In the genomic region with DNA sequence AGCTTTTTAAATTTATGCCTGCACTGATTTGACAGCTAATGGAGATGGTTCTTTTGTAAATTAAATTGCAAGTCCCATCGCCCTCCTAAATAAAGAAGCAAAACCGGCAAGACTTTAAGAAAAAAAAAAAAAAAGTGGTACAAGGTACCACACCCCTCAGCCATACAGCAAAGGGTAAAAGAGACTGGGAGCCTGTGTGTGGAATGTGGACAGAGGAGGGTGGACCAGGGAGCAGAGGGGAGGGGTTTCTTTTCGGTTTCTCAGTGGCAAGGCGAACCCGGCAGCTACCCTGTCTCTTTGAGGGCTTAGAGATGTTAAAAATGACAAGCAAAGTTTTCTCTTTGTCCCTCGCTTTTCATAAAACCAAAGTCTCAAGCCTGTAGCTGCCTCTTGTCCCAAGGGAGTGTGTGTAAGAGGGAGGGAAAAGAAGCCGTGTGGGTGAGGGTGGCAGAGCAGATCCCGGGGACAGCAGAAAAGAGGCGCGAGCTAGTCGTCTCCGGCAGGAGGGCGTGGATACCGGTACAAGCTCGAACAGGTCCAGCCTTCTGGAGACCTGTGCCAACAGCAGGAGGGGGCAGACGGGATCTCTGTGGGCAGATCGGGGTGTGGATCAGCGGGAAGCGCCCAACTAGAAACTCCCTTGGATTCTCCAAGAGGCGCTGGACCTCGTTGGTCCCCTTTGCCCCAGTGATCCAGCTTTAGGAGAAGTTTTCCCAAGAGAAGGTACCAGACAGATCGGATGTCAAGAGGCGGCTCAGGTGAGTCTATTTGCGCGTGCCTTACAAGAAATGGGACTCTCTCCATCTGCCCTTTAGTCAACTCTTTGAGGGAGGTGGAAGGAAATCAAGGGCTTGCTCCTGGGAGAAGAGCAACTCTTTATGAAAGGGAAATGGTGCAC, we compare ENCODE assay signal across 8 mouse cellular contexts. TPM values are rescaled to one million over a fixed set of nuclear protein-coding genes. Genes with fewer than 3 reads are reported as not detected.
DNase-seq lines count a peak whose midpoint lies in the region; ATAC-seq and TF ChIP-seq lines count a peak whose summit lies in the region.

Chl1 (plus strand) TSS at position 195 of the 898 bp plus-strand sequence.

- H3K36me3 ChIP-seq in heart, embryonic 10.5 days = no peaks in the 10 kb centered on the region
- no peaks in the 10 kb centered on the region for H3K36me3 ChIP-seq in embryonic facial prominence, embryonic 13.5 days
- no peaks in the 10 kb centered on the region for H3K36me3 ChIP-seq in intestine, postnatal 0 days (ENCODE audit: control insufficient read depth, insufficient read depth)
- no peaks in the 10 kb centered on the region for H3K36me3 ChIP-seq in limb, embryonic 12.5 days
- H3K36me3 ChIP-seq in neural tube, embryonic 15.5 days = no peaks in the 10 kb centered on the region

- 4% methylated on average over 25 of the region's 25 CpGs for WGBS in heart, embryonic 10.5 days
- 2% methylated on average over 25 of the region's 25 CpGs for WGBS in embryonic facial prominence, embryonic 13.5 days
- WGBS in intestine, postnatal 0 days = 3% methylated on average over 25 of the region's 25 CpGs
- 3% methylated on average over 25 of the region's 25 CpGs for WGBS in limb, embryonic 12.5 days
- 2% methylated on average over 25 of the region's 25 CpGs for WGBS in neural tube, embryonic 15.5 days

- no peak for TF ChIP-seq CTCF in intestine, postnatal 0 days (IDR thresholded peaks at IDR 0.05; ENCODE audit: low read depth)

- no peak for DNase-seq in heart, embryonic 10.5 days (ENCODE audit: low spot score)
- DNase-seq in heart, adult 9 months (ENCODE audit: low spot score in 2 of 2) = no peak
- peak; percentile 25 for DNase-seq in R1 (ENCODE audit: low read depth, low spot score)

- peaks cover 67% of the 10 kb centered on the region for H3K27me3 ChIP-seq in heart, embryonic 10.5 days (ENCODE audit: insufficient read depth, poor library complexity, severe bottlenecking)
- H3K27me3 ChIP-seq in embryonic facial prominence, embryonic 13.5 days = peaks cover 47% of the 10 kb centered on the region
- H3K27me3 ChIP-seq in intestine, postnatal 0 days (replicated peaks; ENCODE audit: control insufficient read depth, insufficient read depth, low read length) = peaks cover 19% of the 10 kb centered on the region
- H3K27me3 ChIP-seq in limb, embryonic 12.5 days = peaks cover 60% of the 10 kb centered on the region
- H3K27me3 ChIP-seq in neural tube, embryonic 15.5 days (replicated peaks) = no peaks in the 10 kb centered on the region

- no peak within 1 kb of the TSS for H3K27ac ChIP-seq in heart, embryonic 10.5 days
- H3K27ac ChIP-seq in embryonic facial prominence, embryonic 13.5 days = no peak within 1 kb of the TSS
- no peak within 1 kb of the TSS for H3K27ac ChIP-seq in intestine, postnatal 0 days (ENCODE audit: low read depth, low read length)
- no peak within 1 kb of the TSS for H3K27ac ChIP-seq in limb, embryonic 12.5 days
- peak within 1 kb of the TSS; percentile 97 for H3K27ac ChIP-seq in neural tube, embryonic 15.5 days (replicated peaks)

- H3K9ac ChIP-seq in embryonic facial prominence, embryonic 13.5 days = peak within 1 kb of the TSS; percentile 49; the same call in 1 of the 2 replicates
- no peak within 1 kb of the TSS for H3K9ac ChIP-seq in intestine, postnatal 0 days (ENCODE audit: low read depth, low read length)
- H3K9ac ChIP-seq in limb, embryonic 12.5 days (replicated peaks) = no peak within 1 kb of the TSS
- peak within 1 kb of the TSS; percentile 90 for H3K9ac ChIP-seq in neural tube, embryonic 15.5 days (replicated peaks)

- no peaks in the 10 kb centered on the region for H3K9me3 ChIP-seq in heart, embryonic 10.5 days
- H3K9me3 ChIP-seq in embryonic facial prominence, embryonic 13.5 days = no peaks in the 10 kb centered on the region
- no peaks in the 10 kb centered on the region for H3K9me3 ChIP-seq in intestine, postnatal 0 days (ENCODE audit: control insufficient read depth)
- H3K9me3 ChIP-seq in limb, embryonic 12.5 days = no peaks in the 10 kb centered on the region
- no peaks in the 10 kb centered on the region for H3K9me3 ChIP-seq in neural tube, embryonic 15.5 days (replicated peaks)

- H3K4me2 ChIP-seq in embryonic facial prominence, embryonic 13.5 days = peak within 1 kb of the TSS; percentile 66
- peak within 1 kb of the TSS; percentile 50 for H3K4me2 ChIP-seq in intestine, postnatal 0 days (replicated peaks; ENCODE audit: low read depth)
- H3K4me2 ChIP-seq in limb, embryonic 12.5 days = peak within 1 kb of the TSS; percentile 74
- H3K4me2 ChIP-seq in neural tube, embryonic 15.5 days = peak within 1 kb of the TSS; percentile 69

- H3K4me1 ChIP-seq in heart, embryonic 10.5 days = peaks cover 18% of the 10 kb centered on the region; the same call in 1 of the 2 replicates
- H3K4me1 ChIP-seq in embryonic facial prominence, embryonic 13.5 days = peaks cover 19% of the 10 kb centered on the region
- no peaks in the 10 kb centered on the region for H3K4me1 ChIP-seq in intestine, postnatal 0 days (replicated peaks; ENCODE audit: control insufficient read depth, insufficient read depth, low read length)
- H3K4me1 ChIP-seq in limb, embryonic 12.5 days (replicated peaks) = peaks cover 20% of the 10 kb centered on the region
- peaks cover 28% of the 10 kb centered on the region for H3K4me1 ChIP-seq in neural tube, embryonic 15.5 days

- peak within 1 kb of the TSS; percentile 56 for H3K4me3 ChIP-seq in heart, embryonic 10.5 days
- peak within 1 kb of the TSS; percentile 35 for H3K4me3 ChIP-seq in embryonic facial prominence, embryonic 13.5 days
- H3K4me3 ChIP-seq in intestine, postnatal 0 days (ENCODE audit: low read depth, low read length) = peak within 1 kb of the TSS; percentile 16
- H3K4me3 ChIP-seq in limb, embryonic 12.5 days (replicated peaks) = peak within 1 kb of the TSS; percentile 42
- H3K4me3 ChIP-seq in neural tube, embryonic 15.5 days (replicated peaks) = peak within 1 kb of the TSS; percentile 66

- ATAC-seq in embryonic facial prominence, embryonic 13.5 days (ENCODE audit: insufficient number of reproducible peaks, insufficient read depth, low FRiP score, low TSS enrichment, low read depth) = peak; percentile 71
- no peak for ATAC-seq in intestine, postnatal 0 days
- peak; percentile 60; the same call in 1 of the 2 replicates for ATAC-seq in limb, embryonic 12.5 days (ENCODE audit: insufficient number of reproducible peaks, insufficient read depth, low FRiP score, low TSS enrichment, low read depth)
- peak; percentile 51 for ATAC-seq in neural tube, embryonic 15.5 days (ENCODE audit: low FRiP score)
- no peak for ATAC-seq in monocyte, adult 5-6 weeks (replicated peaks; ENCODE audit: insufficient number of reproducible peaks, low FRiP score, low TSS enrichment, poor library complexity, severe bottlenecking)

RNA-seq across cellular contexts. Expression of gene Chl1, which starts in this region (rescaled TPM):
- polyA plus RNA-seq in heart, embryonic 10.5 days (2016; fragmentation: Nextera tagmentation; extraction: Ambion mirVana) = 0.04 and 0.15 TPM in 2 replicates
- polyA plus RNA-seq in embryonic facial prominence, embryonic 13.5 days (2015; fragmentation: Nextera tagmentation; extraction: Ambion mirVana) = 3.7 and 4.2 TPM in 2 replicates
- polyA plus RNA-seq in intestine, postnatal 0 days (2015; fragmentation: Nextera tagmentation; extraction: Ambion mirVana) = 3.1 and 3.3 TPM in 2 replicates
- 0.97 and 1.7 TPM in 2 replicates for polyA plus RNA-seq in limb, embryonic 12.5 days (2016; fragmentation: Nextera tagmentation; extraction: Ambion mirVana)
- polyA plus RNA-seq in neural tube, embryonic 15.5 days (2015; fragmentation: Nextera tagmentation; extraction: Ambion mirVana) = 77.0 and 97.9 TPM in 2 replicates
- 0.87 to 1.1 TPM in 2 of 3 replicates, not detected in the other for total RNA-seq in monocyte, adult 5-6 weeks (2017)

Comparison
In these comparisons a context has a peak if more than half of its experiments do, and no peak if none do; other contexts are left out.
1. RNA of gene Chl1 (polyA plus RNA-seq): 77.0 to 97.9 TPM in neural tube, embryonic 15.5 days; 3.7 to 4.2 TPM in embryonic facial prominence, embryonic 13.5 days, 3.1 to 3.3 TPM in intestine, postnatal 0 days, 0.97 to 1.7 TPM in limb, embryonic 12.5 days and 0.04 to 0.15 TPM in heart, embryonic 10.5 days; every median in the first group is over 10 times any median in the second.
2. H3K4me3 ChIP-seq: peak in every context shown above with its lines; median percentile 66 in neural tube, embryonic 15.5 days; 56 in heart, embryonic 10.5 days; 42 in limb, embryonic 12.5 days; 35 in embryonic facial prominence, embryonic 13.5 days; 16 in intestine, postnatal 0 days.
3. ATAC-seq: peak in embryonic facial prominence, embryonic 13.5 days (single experiment), limb, embryonic 12.5 days (single experiment) and neural tube, embryonic 15.5 days (single experiment); none in intestine, postnatal 0 days (single experiment) and monocyte, adult 5-6 weeks (single experiment).
4. H3K9ac ChIP-seq: peak in embryonic facial prominence, embryonic 13.5 days (single experiment) and neural tube, embryonic 15.5 days (single experiment); none in intestine, postnatal 0 days (single experiment) and limb, embryonic 12.5 days (single experiment).
5. Peak in every context shown above with its lines, with median percentiles within 50 percentile points of each other: H3K4me2 ChIP-seq.